Mouse (Mus musculus) cerebral cortex, adult 2 months (tissue): Measurements from ENCODE around the gene Dtnbp1.

Source experiments
- WGBS: fragments of 180-500 bp; shearing (Covaris S2); methylation state at CpG from one replicate; pipeline ENCODE4 v1.1.7; 2018; 5-methylcytosine and 5-hydroxymethylcytosine counted together

Dtnbp1 gene

GRCm38 (mm10) chr13:44948320-44949250, 53.4 kb downstream of the Dtnbp1 start:
- 65% methylated on average over 16 of the region's 16 CpGs for WGBS

DNA sequence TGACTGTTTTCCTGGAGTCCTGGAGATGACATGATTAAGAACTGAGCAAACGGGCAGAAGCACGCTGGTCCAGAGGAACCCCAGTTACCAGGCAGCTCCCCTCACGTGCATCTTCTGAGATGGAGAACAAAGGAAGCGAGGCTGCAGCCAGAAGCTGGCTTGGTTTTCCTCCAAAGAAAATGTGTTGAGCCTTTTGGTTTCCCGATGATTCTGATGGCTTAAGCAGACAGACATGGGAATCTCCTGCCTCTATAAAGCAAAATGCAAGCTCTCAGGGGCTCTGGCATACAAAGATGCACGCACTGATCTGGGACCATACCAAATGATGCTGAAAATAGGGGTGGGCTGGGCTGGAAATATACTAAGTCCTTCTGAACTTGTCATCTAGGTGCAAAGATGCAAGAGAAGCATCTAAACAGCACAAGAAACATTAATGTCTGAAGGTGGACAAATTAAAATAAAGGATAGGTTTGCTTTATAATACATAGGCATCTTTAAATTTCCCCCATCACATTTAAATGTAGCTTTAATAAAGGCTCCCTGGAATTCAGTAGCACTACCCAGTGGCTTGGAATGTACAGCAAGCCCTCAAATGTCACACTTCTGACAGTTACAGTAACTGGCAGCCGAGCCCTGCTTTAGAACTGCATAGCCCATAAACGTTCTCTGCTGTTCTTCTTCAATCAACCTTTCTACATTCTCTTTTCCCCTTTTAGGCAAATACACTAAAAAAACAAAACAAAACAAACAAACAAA, 54.9 kb downstream of the Dtnbp1 start:
- WGBS: 29% methylated on average over 8 of the region's 8 CpGs

DNA sequence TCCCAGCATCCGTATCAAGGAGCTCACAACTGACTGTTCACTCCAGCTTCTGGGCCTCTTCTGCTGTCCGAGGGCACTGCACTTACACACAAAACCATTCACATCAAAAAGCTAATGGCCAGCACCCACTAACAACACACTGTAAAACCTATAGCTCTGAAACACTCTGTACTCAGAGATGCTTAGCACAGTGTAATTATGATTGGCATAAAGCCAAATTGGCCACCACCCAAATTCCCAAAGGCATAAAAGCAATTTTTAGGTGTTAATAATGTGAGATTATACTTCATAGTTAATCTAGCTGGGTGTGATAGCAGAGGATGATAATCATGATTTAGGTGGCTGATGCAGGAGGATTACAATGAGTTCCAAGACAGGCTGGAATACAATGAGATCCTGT, 58.3 kb downstream of the Dtnbp1 start:
- WGBS: 64% methylated on average over 2 of the region's 2 CpGs

DNA sequence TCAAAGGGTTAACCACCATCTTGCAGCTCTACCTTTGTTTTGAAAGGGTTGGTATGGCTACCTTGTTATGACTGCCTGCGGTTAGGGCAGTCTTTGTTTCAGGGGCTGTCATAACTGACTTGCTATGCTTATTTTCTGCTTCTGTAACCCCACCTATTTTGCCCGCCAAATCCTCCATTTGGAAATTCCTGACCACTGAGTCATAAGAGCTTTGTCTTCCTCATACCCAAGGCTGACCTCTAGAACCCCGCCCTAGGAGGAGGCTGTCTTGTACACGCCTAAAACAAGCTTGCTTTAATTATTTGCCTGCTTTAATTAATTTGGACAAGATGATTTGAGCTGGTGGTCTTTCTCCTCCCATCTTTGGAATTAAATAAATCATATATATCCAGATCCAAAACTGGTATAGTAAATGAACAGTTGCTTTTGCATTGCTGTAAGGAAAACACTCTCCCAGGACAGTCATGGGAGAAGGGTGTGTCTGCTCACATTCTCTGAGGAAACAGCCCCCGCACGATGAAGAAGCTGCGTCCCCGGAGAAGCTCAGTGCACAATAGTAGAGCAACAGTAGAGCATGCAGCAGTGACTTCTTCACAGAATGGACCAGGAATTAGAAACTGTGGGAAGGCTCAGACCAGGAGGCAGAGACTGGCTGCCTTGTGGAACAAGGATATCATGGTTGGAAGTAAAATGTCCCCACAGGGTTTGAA, 62.5 kb downstream of the Dtnbp1 start:
- WGBS: 79% methylated on average over 8 of the region's 8 CpGs

DNA sequence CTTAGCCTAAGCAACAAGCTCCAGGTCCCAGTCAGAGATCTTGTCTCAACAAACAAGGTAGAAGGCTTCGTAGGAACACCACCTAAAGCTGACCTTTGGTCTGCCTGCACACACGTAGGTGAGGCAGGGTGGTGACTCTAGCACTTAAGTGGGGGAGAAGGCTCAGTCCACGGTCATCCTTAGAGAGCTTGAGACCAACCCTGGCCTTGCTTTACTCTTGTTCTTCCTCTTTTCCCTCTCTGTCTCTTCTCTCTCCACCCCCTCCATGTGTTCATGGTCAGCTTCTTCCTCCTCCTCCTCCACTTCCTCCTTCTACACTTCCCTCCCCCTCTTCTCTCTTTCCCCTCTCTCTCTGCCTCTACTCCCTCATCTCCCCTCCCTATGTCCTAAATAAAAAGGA, 64.3 kb downstream of the Dtnbp1 start:
- WGBS: 85% methylated on average over 3 of the region's 3 CpGs

- WGBS: 59% methylated on average over 7 of the region's 7 CpGs
These were observed 68.4 kb downstream of the Dtnbp1 start for GRCm38 (mm10) chr13:44933575-44933974.

GRCm38 (mm10) chr13:44932307-44933264, 69.4 kb downstream of the Dtnbp1 start:
- 68% methylated on average over 18 of the region's 18 CpGs for WGBS

DNA sequence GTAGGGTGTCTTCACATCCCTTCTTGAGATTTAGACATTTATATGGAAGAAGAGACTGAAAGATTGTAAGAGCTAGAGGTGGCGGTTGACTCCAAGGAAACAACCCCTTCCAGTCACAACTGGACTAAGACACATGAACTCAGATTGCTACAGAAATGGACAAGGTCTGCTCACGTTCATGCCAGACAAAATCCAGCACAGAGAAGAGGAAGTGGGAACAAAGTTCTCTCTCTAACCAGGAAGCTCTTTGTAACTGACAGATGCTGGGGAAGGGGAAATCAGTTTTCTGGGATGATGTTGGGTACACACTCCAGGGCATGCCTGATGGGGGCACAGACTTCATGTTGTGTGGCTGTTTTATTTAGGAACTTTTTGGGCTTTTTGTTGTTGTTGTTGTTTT, 75.6 kb downstream of the Dtnbp1 start:
- WGBS: 83% methylated on average over 2 of the region's 2 CpGs

- 91% methylated on average over 2 of the region's 2 CpGs for WGBS
These were observed 76.8 kb downstream of the Dtnbp1 start for GRCm38 (mm10) chr13:44925173-44925572.

DNA sequence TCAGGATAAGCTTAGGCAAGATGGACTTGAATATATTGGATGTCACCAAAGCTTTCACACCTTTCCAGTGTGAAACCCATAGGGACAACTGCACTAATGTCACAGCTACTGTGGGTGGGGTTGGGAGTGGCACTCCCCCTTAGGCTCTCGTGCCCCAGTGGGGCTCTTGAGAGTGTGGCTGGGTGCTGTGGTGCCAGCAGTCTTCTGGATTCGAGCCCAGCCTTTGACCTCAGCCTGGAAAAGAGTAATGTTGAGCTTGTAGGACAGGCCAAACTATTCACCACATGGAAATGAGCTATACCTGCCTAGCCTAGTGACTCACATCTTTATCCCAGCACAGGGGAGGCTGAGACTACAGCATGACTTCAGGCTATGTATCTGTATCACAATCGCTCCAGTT, 77.9 kb downstream of the Dtnbp1 start:
- 72% methylated on average over 3 of the region's 3 CpGs for WGBS

DNA sequence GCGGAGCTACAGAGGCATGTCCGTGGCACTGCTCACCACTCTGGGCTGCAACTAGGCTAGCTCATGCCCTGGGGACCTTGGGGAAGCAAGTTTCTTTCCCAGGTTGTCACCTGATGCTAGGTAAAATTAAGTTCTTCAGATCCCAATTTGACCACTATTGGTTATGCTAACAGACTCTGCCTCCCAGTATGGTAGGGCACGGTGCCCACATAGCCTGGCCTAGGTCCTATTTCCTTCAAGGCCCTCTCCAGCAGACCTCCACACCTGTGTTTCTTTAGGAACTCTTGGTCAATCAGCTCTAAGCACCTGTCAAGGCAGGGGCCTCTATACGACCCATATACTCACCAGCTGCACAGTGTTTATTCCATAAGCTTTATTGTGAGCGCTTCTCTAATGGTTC, 80.2 kb downstream of the Dtnbp1 start:
- WGBS: 95% methylated on average over 5 of the region's 5 CpGs

- WGBS: 42% methylated on average over 10 of the region's 10 CpGs
These were observed 80.9 kb downstream of the Dtnbp1 start for GRCm38 (mm10) chr13:44921095-44921494.

DNA sequence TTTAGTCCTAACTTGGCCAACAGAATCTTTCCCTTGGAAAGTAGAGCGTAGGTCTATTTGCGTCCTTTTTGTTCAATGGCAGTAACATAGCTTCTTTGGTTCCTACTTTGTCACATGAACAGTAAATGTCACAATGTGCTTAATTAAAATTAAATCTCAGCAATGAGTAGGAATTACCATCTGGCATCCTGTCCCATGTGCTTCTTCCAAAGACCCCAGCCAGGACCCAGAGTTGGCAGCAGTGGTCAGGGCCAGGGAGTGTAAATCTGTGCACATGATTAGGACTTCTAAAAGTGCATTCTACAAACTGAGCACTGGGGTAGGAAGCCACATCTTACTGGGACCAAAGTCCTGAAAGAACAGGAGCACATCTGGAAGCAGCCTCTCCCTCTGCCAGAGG, 83.7 kb downstream of the Dtnbp1 start:
- 65% methylated on average over 2 of the region's 2 CpGs for WGBS

- over 99% methylated on average over 4 of the region's 4 CpGs for WGBS
These were observed 84.7 kb downstream of the Dtnbp1 start for GRCm38 (mm10) chr13:44917202-44917601.

- WGBS: 44% methylated on average over 4 of the region's 4 CpGs
These were observed 86.0 kb downstream of the Dtnbp1 start for GRCm38 (mm10) chr13:44915945-44916344.

DNA sequence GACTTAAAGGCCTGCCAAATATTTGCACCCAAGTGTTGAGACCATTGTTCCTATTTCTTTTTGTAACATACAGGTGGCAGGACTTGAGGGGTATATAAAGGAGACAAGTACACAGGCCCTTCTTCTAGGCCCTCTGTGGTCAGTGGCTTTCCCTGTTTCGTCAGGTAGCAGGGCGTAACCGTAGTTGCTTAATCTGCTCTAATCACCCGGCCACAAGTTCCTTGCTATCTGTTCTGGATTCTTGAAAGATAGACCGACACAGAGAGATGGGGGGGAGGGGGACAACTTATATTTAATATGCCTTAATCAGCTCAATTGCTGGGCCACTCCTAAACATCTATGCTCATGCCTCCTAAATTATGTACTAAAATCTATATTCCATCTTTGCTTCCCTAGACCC, 86.6 kb downstream of the Dtnbp1 start:
- WGBS: 94% methylated on average over 5 of the region's 5 CpGs

GRCm38 (mm10) chr13:44913560-44913959, 88.4 kb downstream of the Dtnbp1 start:
- WGBS: 52% methylated on average over 7 of the region's 7 CpGs

- WGBS: 78% methylated on average over 2 of the region's 2 CpGs
These were observed 89.1 kb downstream of the Dtnbp1 start for GRCm38 (mm10) chr13:44912851-44913250.

DNA sequence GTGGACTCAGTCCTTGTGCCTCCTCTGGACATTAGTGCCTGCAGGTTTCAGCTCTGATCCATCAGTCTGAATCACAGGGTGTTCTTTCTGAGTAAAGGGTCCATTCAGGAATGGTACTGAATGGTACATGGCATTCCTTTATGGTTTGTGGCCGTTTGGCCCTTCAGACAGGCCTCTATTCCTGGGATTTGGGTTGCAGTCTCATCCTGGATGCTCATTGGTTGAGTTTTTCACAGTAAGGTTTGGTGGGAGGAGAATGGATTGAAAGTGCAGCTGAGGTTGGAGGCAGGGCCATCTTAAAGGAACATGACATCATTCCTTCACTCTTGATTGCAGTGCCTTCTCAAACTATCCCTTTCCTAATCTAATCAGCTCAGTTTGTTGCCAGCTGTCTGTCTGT, 93.2 kb downstream of the Dtnbp1 start:
- 50% methylated on average over 1 of the region's 1 CpGs for WGBS

DNA sequence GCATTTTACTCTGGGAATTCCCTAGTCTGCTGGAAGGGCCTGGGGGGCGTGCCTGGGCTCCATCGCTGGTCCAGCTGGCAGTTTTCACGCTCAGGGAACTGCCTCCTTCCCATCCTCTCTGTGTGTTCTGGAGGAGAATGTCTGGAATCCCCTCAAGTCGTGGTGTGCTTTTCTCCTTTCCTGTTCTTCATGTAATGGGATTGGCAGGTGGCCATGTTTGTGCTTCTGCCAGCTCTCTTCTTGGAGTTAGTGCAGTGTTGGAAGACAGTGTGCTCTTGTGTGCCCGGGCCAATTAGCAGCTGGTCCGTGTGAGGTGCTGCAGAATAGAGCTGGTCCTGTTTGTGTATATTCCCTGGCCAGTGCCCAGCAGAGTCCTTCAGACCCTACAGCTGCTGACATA, 94.2 kb downstream of the Dtnbp1 start:
- WGBS: 13% methylated on average over 6 of the region's 6 CpGs

GRCm38 (mm10) chr13:44906141-44906540, 95.8 kb downstream of the Dtnbp1 start:
- WGBS: 90% methylated on average over 11 of the region's 11 CpGs
